Mouse (Mus musculus): ENCODE measurements around the gene Rasl11a. TPM values are rescaled to one million over a fixed set of nuclear protein-coding genes. Genes with fewer than 3 reads are reported as not detected.

The Rasl11a gene
- total and polyA plus RNA-seq, 3 experiments, result 0.25 to 0.42 TPM; not detected in 1

GRCm38 (mm10) chr5:146896973-146897372, 52.1 kb downstream of the Rasl11a start (continued):
- TF ChIP-seq MAZ (IDR thresholded peaks at IDR 0.05; ENCODE audit: low read depth, low read length) (no peak), JUN (IDR thresholded peaks at IDR 0.05; ENCODE audit: insufficient read depth, low read depth, low read length) (no peak), SIN3A (IDR thresholded peaks at IDR 0.05; ENCODE audit: low read length) (no peak; the same call in 1 of the 2 replicates), TBP (conservative IDR thresholded peaks at IDR 0.05; ENCODE audit: low read depth, low read length) (0 out of 2 replicates have a peak, but pooled peaks have one; percentile 21), ZNF384 (IDR thresholded peaks at IDR 0.05; ENCODE audit: low read depth, low read length) (0 out of 2 replicates have a peak, but pooled peaks have one; percentile 30), MAX (IDR thresholded peaks at IDR 0.05; ENCODE audit: low read length) (no peak), HCFC1 (IDR thresholded peaks at IDR 0.05; ENCODE audit: low read depth, low read length) (peak; percentile 33), USF1 (IDR thresholded peaks at IDR 0.05; ENCODE audit: low read depth, low read length) (no peak), SMC3 (IDR thresholded peaks at IDR 0.05; ENCODE audit: low read depth, low read length) (no peak), UBTF (IDR thresholded peaks at IDR 0.05; ENCODE audit: low read depth, low read length) (no peak), NRF1 (IDR thresholded peaks at IDR 0.05; ENCODE audit: low read depth, low read length) (no peak), POLR2A (IDR thresholded peaks at IDR 0.05; ENCODE audit: low read depth, low read length) (peak; percentile 45; the same call in 1 of the 2 replicates)

Other genes starting within 250 kb of the Rasl11a start
- gene Usp12, start 50.1 kb upstream of the Rasl11a start, total RNA-seq (2012; rRNA removed), result 10.1 and 13.5 TPM in 2 replicates
- 6.0 and 7.8 TPM in 2 replicates for gene Usp12, start 50.1 kb upstream of the Rasl11a start, total RNA-seq (2014; rRNA removed)
- gene Usp12, start 50.1 kb upstream of the Rasl11a start, polyA plus RNA-seq (2012; ENCODE audit: insufficient read length, low read depth), result 17.8 and 18.1 TPM in 2 replicates
- gene Rpl21, start 12.2 kb upstream of the Rasl11a start, total RNA-seq (2012; rRNA removed), result 1,240 and 1,429 TPM in 2 replicates
- 715 and 716 TPM in 2 replicates for gene Rpl21, start 12.2 kb upstream of the Rasl11a start, total RNA-seq (2014; rRNA removed)
- gene Rpl21, start 12.2 kb upstream of the Rasl11a start, polyA plus RNA-seq (2012; ENCODE audit: insufficient read length, low read depth), result 300 and 964 TPM in 2 replicates
- gene Gtf3a, start 103.6 kb downstream of the Rasl11a start, total RNA-seq (2012; rRNA removed), result 130 and 134 TPM in 2 replicates
- 110 and 116 TPM in 2 replicates for gene Gtf3a, start 103.6 kb downstream of the Rasl11a start, total RNA-seq (2014; rRNA removed)
- 133 and 134 TPM in 2 replicates for gene Gtf3a, start 103.6 kb downstream of the Rasl11a start, polyA plus RNA-seq (2012; ENCODE audit: insufficient read length, low read depth)
- 15.2 and 17.8 TPM in 2 replicates for gene Mtif3, start 118.7 kb downstream of the Rasl11a start, total RNA-seq (2012; rRNA removed)
- 26.7 TPM in 2 replicates for gene Mtif3, start 118.7 kb downstream of the Rasl11a start, total RNA-seq (2014; rRNA removed)
- gene Mtif3, start 118.7 kb downstream of the Rasl11a start, polyA plus RNA-seq (2012; ENCODE audit: insufficient read length, low read depth), result 24.3 and 25.6 TPM in 2 replicates
- gene Lnx2, start 231.5 kb downstream of the Rasl11a start, total RNA-seq (2012; rRNA removed), result 25.6 and 30.1 TPM in 2 replicates
- gene Lnx2, start 231.5 kb downstream of the Rasl11a start, total RNA-seq (2014; rRNA removed), result 19.4 and 20.3 TPM in 2 replicates
- 18.8 and 22.9 TPM in 2 replicates for gene Lnx2, start 231.5 kb downstream of the Rasl11a start, polyA plus RNA-seq (2012; ENCODE audit: insufficient read length, low read depth)
- 293 and 334 TPM in 2 replicates for gene Polr1d, start 232.0 kb downstream of the Rasl11a start, total RNA-seq (2012; rRNA removed)
- gene Polr1d, start 232.0 kb downstream of the Rasl11a start, total RNA-seq (2014; rRNA removed), result 354 and 381 TPM in 2 replicates
- 300 and 322 TPM in 2 replicates for gene Polr1d, start 232.0 kb downstream of the Rasl11a start, polyA plus RNA-seq (2012; ENCODE audit: insufficient read length, low read depth)

Measured in CH12.LX (cell line).